Mouse (Mus musculus) kidney, embryonic 16.5 days (tissue): ENCODE measurements around the gene Prdm12. TPM values are rescaled to one million over a fixed set of nuclear protein-coding genes. Genes with fewer than 3 reads are reported as not detected.

ENCODE experiments used
- ATAC-seq: fragments of 200-750 bp; cut with Nextera tagmentation; 2 replicates; pipeline ENCODE4 v1.8.0; 2017; ENCODE audit warnings: moderate TSS enrichment; ENCODE audit not compliant: low FRiP score, low TSS enrichment
- H3K27ac ChIP-seq: fragments of 300-500 bp; sonication (generic); 2 replicates; pipeline ENCODE4 v1.5.1; 2014; ENCODE audit warnings: low read length
- H3K27me3 ChIP-seq: fragments of 300-500 bp; sonication (generic); 2 replicates; pipeline ENCODE4 v1.6.1; 2014; ENCODE audit warnings: low read length, control low read depth, mixed read lengths; ENCODE audit not compliant: insufficient read depth
- H3K36me3 ChIP-seq: fragments of 300-500 bp; sonication (generic); 2 replicates; pipeline ENCODE4 v1.6.1; 2014; ENCODE audit warnings: low read length, control low read depth, mixed read lengths; ENCODE audit not compliant: insufficient read depth
- H3K4me1 ChIP-seq: fragments of 300-500 bp; sonication (generic); 2 replicates; pipeline ENCODE4 v1.6.1; 2014; ENCODE audit warnings: low read length, control low read depth, mixed read lengths; ENCODE audit not compliant: insufficient read depth
- H3K4me2 ChIP-seq: fragments of 300-500 bp; sonication (generic); replicated peaks from 2 replicates; pipeline ENCODE4 v1.6.1; 2014; ENCODE audit warnings: low read depth, low read length
- H3K4me3 ChIP-seq: fragments of 300-500 bp; sonication (generic); 2 replicates; pipeline ENCODE4 v1.5.1; 2014; ENCODE audit warnings: mild to moderate bottlenecking, low read length
- H3K9ac ChIP-seq: fragments of 300-500 bp; sonication (generic); replicated peaks from 2 replicates; pipeline ENCODE4 v1.6.1; 2014; ENCODE audit warnings: low read length
- H3K9me3 ChIP-seq: fragments of 300-500 bp; sonication (generic); 2 replicates; pipeline ENCODE4 v1.6.1; 2016; ENCODE audit warnings: low read length, control low read depth
- WGBS: fragments of 180-500 bp; shearing (Covaris S2); extraction: QIAGEN DNeasy Blood & Tissue Kit; methylation state at CpG from one replicate; pipeline ENCODE4 v1.1.7; 2014; 5-methylcytosine and 5-hydroxymethylcytosine counted together
- polyA plus RNA-seq: library from polyadenylated mRNA; unstranded; fragments of >200 nt; fragmentation: Nextera tagmentation; extraction: Ambion mirVana; gene quantifications from 2 replicates; pipeline ENCODE4 v1.2.1, GENCODE M21; 2015

Prdm12 gene
- polyA plus RNA-seq, 1 experiment from 2014 or later, result not detected

GRCm38 (mm10) chr2:31619208-31619607 is 20.6 kb upstream of the Prdm12 start:
- no peaks in the 10 kb centered on the region for H3K27me3 ChIP-seq
- peaks cover 32% of the 10 kb centered on the region for H3K36me3 ChIP-seq
- ATAC-seq, result no peak
- H3K4me1 ChIP-seq, result no peaks in the 10 kb centered on the region
- no peak overlapping the region for H3K27ac ChIP-seq
- no peak overlapping the region for H3K4me3 ChIP-seq
- H3K4me2 ChIP-seq, result no peak overlapping the region
- peaks cover 6% of the 10 kb centered on the region for H3K9me3 ChIP-seq
- no peak overlapping the region for H3K9ac ChIP-seq
- 95% methylated on average over 6 of the region's 6 CpGs for WGBS

DNA sequence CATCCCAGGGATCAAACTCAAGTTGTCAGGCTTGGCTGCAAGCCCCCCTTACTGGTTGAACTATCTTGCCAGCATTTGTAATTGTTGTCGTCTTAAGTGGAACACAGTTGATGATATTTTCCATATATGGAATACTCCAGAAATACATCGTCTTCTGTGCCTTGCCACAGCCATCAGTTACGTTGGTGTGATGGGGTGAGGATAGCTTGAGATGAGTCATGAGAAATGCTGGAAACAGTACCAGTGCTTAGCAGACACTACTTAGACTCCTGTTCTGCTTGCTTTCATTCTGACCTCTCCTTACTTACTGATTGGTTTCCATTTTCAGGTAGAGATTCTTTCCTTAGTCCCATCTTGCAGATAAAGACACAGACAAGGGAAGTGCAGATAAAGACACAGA is 6.3 kb upstream of the Prdm12 start:
- ATAC-seq, result no peak
- 56% methylated on average over 3 of the region's 3 CpGs for WGBS
- Histone ChIP-seq H3K4me2 (no peak overlapping the region), H3K36me3 (no peaks in the 10 kb centered on the region), H3K4me1 (peaks cover 25% of the 10 kb centered on the region), H3K27me3 (peaks cover 72% of the 10 kb centered on the region), H3K9ac (no peak overlapping the region), H3K4me3 (no peak overlapping the region), H3K27ac (no peak overlapping the region), H3K9me3 (no peaks in the 10 kb centered on the region)

DNA sequence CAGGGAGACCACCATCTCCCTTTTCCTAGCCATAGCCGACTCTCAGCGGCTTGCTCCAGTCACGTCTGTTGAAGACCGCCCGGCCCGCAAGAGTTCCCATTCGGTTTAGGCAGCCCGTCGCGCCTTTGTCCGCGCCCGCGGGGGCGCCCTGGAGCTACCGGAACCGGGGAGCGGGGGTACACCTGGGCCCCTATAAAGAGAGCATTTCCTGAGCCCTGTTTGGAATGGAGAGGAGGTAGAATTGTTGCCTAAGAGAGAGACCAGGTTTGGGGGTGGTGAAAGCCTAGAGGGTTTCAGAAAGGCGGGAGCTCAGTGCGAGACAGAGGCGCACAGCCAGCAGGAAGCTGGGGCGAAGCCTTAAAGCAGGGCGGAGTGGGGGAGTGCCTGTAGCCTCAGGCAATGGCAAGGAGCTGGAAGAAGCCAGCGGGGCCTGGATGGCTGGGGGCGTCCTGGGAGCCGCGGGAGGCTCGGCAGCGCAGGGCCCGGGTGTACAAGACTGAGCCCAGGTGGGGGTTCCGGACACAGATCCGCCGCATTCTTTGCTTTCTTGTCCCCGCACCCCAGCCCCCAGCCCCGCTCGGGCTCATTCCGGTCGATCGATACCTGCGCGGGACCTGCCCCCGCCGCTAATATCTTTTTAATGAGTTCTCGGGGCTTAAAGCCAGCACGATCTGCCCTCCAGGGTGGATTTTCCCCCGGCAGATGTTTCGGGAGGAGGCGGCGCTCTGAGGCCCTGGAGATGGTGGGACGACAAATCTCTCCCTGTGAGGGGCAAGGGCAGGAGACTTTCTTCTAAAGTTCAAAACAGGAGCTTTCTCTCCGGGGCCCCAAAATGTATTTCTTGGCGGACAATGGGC is 4.3 kb upstream of the Prdm12 start:
- Histone ChIP-seq H3K4me3 (peak overlapping the region; percentile 27), H3K27me3 (peaks cover 91% of the 10 kb centered on the region)
- whole genome bisulfite sequencing, result under 1% methylated on average over 52 of the region's 52 CpGs

DNA sequence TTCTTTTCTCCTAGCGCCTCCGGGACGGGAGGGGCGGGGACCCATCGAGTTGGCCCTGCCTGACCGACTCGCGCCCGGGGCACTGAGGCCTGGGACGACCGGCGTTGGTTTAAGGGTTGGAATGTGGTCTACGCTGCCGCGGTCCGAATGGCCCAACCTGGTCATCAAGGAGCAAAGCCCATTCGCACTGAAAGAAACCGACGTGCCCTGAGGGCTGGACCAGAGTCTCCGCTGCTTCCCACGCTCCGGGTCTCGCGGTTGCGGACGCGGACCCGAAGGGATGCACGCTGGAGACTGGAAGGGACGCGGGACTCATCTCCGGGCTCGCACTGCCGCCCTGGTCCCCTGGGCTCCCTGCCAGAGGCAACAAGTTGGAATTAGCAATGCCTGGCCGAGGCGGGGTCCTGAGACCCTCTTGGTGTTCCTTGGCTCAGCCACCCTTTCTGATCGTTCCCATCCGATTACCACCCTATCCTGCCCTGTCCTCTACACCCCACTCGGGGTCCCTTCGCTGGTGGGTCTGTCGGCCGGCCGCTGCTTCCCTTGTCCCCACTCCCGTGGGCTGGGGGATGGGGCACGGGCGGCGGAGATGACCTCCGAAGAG is 3.6 kb upstream of the Prdm12 start:
- H3K36me3 ChIP-seq, result no peaks in the 10 kb centered on the region
- WGBS, result under 1% methylated on average over 48 of the region's 48 CpGs
- H3K4me1 ChIP-seq, result peaks cover 35% of the 10 kb centered on the region

More for the DNA sequence above, 4.3 kb upstream of the Prdm12 start:
- H3K4me2 ChIP-seq, result peak overlapping the region; percentile 36
- peaks cover 28% of the 10 kb centered on the region for H3K4me1 ChIP-seq
- H3K9ac ChIP-seq, result no peak overlapping the region
- H3K36me3 ChIP-seq, result no peaks in the 10 kb centered on the region
- ATAC-seq, result no peak
- no peak overlapping the region for H3K27ac ChIP-seq
- H3K9me3 ChIP-seq, result no peaks in the 10 kb centered on the region

DNA sequence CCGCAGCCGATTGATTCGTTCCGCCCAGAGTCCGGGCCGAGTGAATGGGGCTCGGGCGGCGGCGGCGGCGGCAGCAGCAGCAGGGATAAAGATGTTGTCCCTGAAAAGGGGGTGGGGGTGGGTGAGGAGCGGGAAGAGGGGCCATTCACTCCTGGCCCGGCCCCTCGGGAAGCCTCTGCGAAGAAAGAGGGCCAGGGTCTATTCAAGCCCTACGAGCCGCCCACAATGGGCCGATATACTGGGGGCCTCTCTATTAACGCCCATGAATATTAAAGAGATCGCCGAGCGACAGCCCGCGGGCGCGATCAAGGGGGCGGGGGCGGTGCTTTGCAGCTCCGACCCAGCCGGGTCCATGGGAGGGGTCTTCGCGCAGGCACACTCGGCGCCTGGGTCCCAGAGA is 3.1 kb upstream of the Prdm12 start:
- peak overlapping the region; percentile 27 for H3K4me3 ChIP-seq
- H3K36me3 ChIP-seq, result no peaks in the 10 kb centered on the region
- peaks cover 100% of the 10 kb centered on the region for H3K27me3 ChIP-seq
- H3K9me3 ChIP-seq, result no peaks in the 10 kb centered on the region
- peak overlapping the region; percentile 36; the same call in 1 of the 2 replicates for H3K4me2 ChIP-seq
- 0% methylated on average over 35 of the region's 35 CpGs for WGBS
- no peak overlapping the region for H3K9ac ChIP-seq
- ATAC-seq, result no peak
- peaks cover 36% of the 10 kb centered on the region for H3K4me1 ChIP-seq
- H3K27ac ChIP-seq, result no peak overlapping the region

More for the DNA sequence above, 3.6 kb upstream of the Prdm12 start:
- Histone ChIP-seq H3K27me3 (peaks cover 99% of the 10 kb centered on the region), H3K9me3 (no peaks in the 10 kb centered on the region), H3K4me2 (peak overlapping the region; percentile 36), H3K9ac (no peak overlapping the region), H3K4me3 (peak overlapping the region; percentile 27), H3K27ac (no peak overlapping the region)
- ATAC-seq, result no peak

DNA sequence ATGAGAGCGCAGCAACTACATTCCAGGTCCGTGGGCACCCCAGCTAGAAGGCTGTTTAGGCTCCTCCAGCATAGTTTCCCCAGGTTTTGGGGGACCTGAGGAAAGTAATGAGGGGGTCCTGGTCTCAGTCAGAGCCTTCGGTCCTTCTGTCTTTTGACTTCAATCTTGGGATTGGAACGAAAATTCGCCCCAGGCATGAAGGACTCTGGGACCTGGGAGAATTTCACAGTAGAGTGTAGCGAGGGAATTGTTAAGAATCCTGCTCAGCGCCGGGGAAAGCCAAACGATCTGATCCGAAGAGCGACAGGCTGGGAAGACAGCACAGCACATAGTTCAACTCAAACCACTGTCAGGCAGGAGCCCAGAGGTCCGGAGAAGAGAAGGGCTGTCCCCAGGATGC is 2.5 kb upstream of the Prdm12 start:
- Histone ChIP-seq H3K4me3 (peak overlapping the region; percentile 27; the same call in 1 of the 2 replicates), H3K27ac (no peak overlapping the region), H3K36me3 (no peaks in the 10 kb centered on the region), H3K9ac (no peak overlapping the region), H3K9me3 (no peaks in the 10 kb centered on the region), H3K27me3 (peaks cover 100% of the 10 kb centered on the region), H3K4me1 (peaks cover 36% of the 10 kb centered on the region), H3K4me2 (no peak overlapping the region)
- ATAC-seq, result no peak
- 2% methylated on average over 12 of the region's 12 CpGs for WGBS

- no peak for ATAC-seq
- H3K27me3 ChIP-seq, result peaks cover 100% of the 10 kb centered on the region
- 0% methylated on average over 22 of the region's 22 CpGs for WGBS
- H3K9me3 ChIP-seq, result no peaks in the 10 kb centered on the region
- no peak overlapping the region for H3K27ac ChIP-seq
- no peak overlapping the region for H3K4me3 ChIP-seq
- no peak overlapping the region for H3K4me2 ChIP-seq
- H3K9ac ChIP-seq, result no peak overlapping the region
- H3K4me1 ChIP-seq, result peaks cover 36% of the 10 kb centered on the region
- no peaks in the 10 kb centered on the region for H3K36me3 ChIP-seq
Observed at GRCm38 (mm10) chr2:31637807-31638206, 2.0 kb upstream of the Prdm12 start.

- no peak overlapping the region for H3K27ac ChIP-seq
- no peak overlapping the region for H3K4me2 ChIP-seq
- ATAC-seq, result no peak
- WGBS, result 1% methylated on average over 34 of the region's 34 CpGs
- peaks cover 36% of the 10 kb centered on the region for H3K4me1 ChIP-seq
- H3K27me3 ChIP-seq, result peaks cover 100% of the 10 kb centered on the region
- H3K4me3 ChIP-seq, result no peak overlapping the region
- H3K9me3 ChIP-seq, result no peaks in the 10 kb centered on the region
- no peaks in the 10 kb centered on the region for H3K36me3 ChIP-seq
- no peak overlapping the region for H3K9ac ChIP-seq
Observed at GRCm38 (mm10) chr2:31638581-31639465, 1.0 kb upstream of the Prdm12 start.

DNA sequence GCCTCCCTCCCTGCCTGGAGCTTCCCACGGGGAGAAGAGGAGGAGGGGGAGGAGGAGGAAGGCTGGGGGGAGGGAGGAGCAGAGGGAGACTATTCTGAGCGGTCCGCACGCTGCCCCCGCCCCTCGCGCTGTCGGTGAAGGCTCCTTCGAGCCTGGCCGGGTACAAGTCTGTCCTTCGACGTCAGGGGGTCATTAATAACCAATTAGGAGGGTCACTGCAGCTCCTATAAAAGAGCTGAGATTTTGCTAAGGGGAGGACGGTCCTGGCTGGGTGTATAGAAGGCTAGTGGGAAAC is 424 bp upstream of the Prdm12 start:
- Histone ChIP-seq H3K4me3 (no peak overlapping the region), H3K4me1 (peaks cover 36% of the 10 kb centered on the region), H3K36me3 (no peaks in the 10 kb centered on the region), H3K27ac (no peak overlapping the region), H3K4me2 (no peak overlapping the region), H3K9me3 (no peaks in the 10 kb centered on the region), H3K27me3 (peaks cover 100% of the 10 kb centered on the region), H3K9ac (no peak overlapping the region)
- no peak; the same call in 1 of the 2 replicates for ATAC-seq
- under 1% methylated on average over 12 of the region's 13 CpGs for WGBS
